Mouse (Mus musculus) CH12.LX (cell line): ENCODE measurements around the gene Degs2.

ENCODE experiments used
- EP300 ChIP-seq: IDR thresholded peaks from 2 replicates; pipeline ENCODE4 v1.6.1; 2011; ENCODE audit warnings: low read length, improper control_type of control experiment
- MYC ChIP-seq: IDR thresholded peaks from 2 replicates; pipeline ENCODE4 v1.6.1; 2011; ENCODE audit warnings: low read depth, mild to moderate bottlenecking, improper control_type of control experiment, low read length
- POLR2A ChIP-seq: IDR thresholded peaks from 2 replicates; pipeline ENCODE4 v1.6.1; 2011; ENCODE audit warnings: low read depth, mild to moderate bottlenecking, improper control_type of control experiment, low read length
- UBTF ChIP-seq: IDR thresholded peaks from 2 replicates; pipeline ENCODE4 v1.6.1; 2012; ENCODE audit warnings: low read depth, mild to moderate bottlenecking, inconsistent platforms, low read length, improper control_type of control experiment, moderate library complexity
- ZC3H11A ChIP-seq: IDR thresholded peaks from 2 replicates; pipeline ENCODE4 v1.6.1; 2012; ENCODE audit warnings: low read depth, mild to moderate bottlenecking, inconsistent platforms, low read length, improper control_type of control experiment

DNA sequence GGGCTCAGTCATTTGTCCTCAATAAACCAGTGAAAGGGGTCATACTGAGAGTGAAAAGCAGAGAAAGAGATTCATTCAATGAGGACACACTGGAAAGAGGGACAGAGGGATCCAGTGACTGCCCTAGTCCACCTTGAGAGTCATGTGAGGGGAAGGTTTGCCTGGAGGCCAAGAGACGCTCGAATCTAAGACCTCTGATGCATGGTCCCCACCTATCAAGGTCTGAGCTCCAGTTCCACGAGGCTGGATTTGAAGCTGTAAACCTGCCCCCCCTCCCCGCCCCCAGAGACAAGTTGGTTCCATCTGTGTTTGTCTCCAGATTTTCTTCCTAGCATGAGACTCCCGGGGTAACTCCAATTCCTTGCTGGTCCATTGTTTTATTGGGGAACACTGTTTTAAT is 13.7 kb upstream of the Degs2 start:
- TF ChIP-seq EP300 (no peak), MYC (no peak), POLR2A (no peak), UBTF (no peak), ZC3H11A (no peak)
